Mouse (Mus musculus) embryonic stem cell, embryonic (primary cell): ENCODE measurements at regions not wholly inside any gene's neighbourhood (a gene's known extent, or its start where the extent isn't known, plus 50 kb on each side); places are given as distances from the start of the nearest gene placed in this dataset.

Experiments
- CTCF ChIA-PET, 4 experiments: fragments of 300-600 bp in 2 of 4; fragments of 350-600 bp in 2 of 4; sonication (Branson Sonifier 250); formaldehyde crosslinking; loops; one replicate each; lab custom pipeline; 2022; ENCODE audit warnings: inconsistent platforms in 2 of 4; lab: Charles Lee
- POLR2A ChIA-PET, 4 experiments: fragments of 300-600 bp in 2 of 4; fragments of 350-600 bp in 2 of 4; sonication (Branson Sonifier 250); formaldehyde crosslinking; loops; one replicate each; lab custom pipeline; 2022; ENCODE audit warnings: antibody characterized with exemption in 4 of 4, inconsistent platforms in 1 of 4; lab: Charles Lee

- POLR2A ChIA-PET, result no interaction called here
- CTCF ChIA-PET, result no interaction called here
These were observed 171.2 kb downstream of the Gria2 start for GRCm38 (mm10) chr3:80631391-80631790.

DNA sequence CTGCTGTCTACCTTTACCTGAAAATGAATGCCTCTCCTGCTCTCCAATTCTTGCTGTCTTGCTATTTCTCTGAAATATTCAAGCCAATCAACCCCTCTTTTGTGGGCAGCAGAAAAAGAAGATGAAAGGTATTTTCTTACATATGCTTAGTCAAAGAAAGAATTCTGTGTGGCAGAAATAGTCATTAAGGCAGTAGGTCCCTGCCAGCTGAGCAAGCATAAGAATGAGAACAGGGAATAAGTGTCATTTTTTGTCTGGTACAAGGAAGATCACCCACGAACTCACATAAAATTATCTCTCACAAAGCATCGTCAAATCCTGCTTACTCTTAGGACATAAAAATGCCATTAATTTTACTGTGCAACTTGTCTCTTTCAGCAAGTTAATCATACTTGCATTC lies 192.2 kb downstream of the Gria2 start:
- ChIA-PET CTCF (no interaction called here), POLR2A (no interaction called here)

GRCm38 (mm10) chr3:80608467-80608866 lies 194.2 kb downstream of the Gria2 start:
- CTCF ChIA-PET, result no interaction called here

DNA sequence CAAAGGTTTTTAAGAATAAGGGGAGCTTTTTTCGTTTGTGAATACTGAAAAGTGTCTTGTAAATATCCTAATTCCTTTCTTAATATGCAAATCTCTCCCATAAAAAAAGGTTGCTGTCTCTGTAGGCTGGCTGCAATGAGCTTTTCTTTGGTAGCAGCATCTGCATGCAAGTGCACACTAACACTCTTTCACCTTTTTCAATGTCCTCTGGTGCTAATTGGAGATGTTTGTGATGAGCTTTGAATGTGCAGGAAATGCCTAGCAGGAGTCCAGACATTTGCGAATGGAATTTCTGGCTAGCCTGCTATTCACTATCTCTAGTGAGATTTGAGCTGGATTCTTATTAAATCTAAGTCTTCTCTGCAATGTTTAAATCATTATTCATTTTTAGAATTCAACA lies 194.8 kb downstream of the Gria2 start:
- POLR2A ChIA-PET, result no interaction called here

More at GRCm38 (mm10) chr3:80608467-80608866, 194.2 kb downstream of the Gria2 start:
- POLR2A ChIA-PET, result no interaction called here

GRCm38 (mm10) chr3:80597549-80597948 lies 205.1 kb downstream of the Gria2 start:
- CTCF ChIA-PET, result no interaction called here
- POLR2A ChIA-PET, result no interaction called here

More for the DNA sequence above, 194.8 kb downstream of the Gria2 start:
- CTCF ChIA-PET, result no interaction called here

- ChIA-PET CTCF (no interaction called here), POLR2A (no interaction called here)
These were observed 235.1 kb downstream of the Gria2 start for GRCm38 (mm10) chr3:80567514-80567913.

GRCm38 (mm10) chr3:80566236-80566635 lies 236.4 kb downstream of the Gria2 start:
- CTCF ChIA-PET, result no interaction called here
- POLR2A ChIA-PET, result no interaction called here

DNA sequence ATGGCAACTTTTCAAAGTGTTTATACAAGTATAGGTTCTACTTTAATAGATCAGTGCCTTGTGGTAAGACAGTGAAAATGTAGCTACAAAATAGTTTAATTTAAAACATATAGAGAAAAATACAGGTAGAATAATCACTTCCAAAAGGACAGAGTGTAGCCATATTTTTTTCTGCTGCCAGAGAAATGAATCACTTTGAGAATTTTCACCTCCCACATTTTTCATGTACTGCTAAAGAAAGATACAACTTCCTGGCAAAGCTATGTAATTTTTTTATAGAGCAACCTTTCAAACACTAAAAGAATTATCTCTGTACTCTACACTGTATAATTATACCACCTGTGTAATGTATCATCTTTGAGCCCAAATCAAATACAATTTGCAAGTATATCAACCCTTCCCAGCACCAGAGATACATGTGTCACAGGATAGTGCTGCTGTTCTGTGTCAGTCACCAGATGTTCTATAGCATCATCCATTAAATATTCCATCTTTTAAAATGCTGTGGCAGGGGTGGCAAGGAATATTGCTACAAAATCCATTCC lies 256.4 kb downstream of the Gria2 start:
- ChIA-PET POLR2A (no interaction called here), CTCF (no interaction called here)

DNA sequence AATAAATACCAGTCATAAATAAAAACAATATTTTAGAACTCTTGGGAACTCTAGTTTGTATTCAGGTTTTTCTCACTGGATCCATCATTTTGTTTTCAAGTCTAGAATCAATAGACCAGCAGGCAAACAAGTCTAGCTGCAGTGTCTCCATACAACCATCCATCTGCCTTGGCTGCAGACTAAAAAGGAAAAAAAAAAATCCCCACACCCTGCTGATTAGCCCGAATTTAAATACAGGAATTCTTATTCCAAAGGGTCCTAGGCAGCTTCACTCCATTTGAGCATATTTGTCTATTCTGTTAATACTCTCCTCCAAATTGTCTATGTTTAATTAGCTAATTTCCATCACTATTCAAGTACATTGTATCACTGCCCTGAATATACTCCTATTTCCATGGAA lies 258.9 kb downstream of the Gria2 start:
- CTCF ChIA-PET, result no interaction called here
- POLR2A ChIA-PET, result no interaction called here

DNA sequence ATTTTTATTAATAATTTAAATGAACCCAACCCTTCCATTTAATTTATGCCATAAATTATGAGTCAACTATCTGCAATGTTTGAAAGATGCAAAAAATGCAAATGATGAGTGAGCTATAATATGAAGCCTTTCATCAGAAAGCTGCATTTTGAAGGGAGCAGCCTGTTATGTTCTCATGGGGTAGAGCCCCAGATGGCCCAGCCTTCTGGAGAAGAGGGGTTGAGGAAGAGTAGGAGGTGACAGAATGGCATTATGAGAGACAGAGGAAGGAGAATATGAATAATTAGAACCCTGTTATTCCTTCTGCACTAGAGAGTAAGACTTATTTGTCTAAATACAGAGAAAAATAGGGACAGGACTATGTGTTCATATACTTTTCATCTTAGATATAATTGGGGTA lies 261.3 kb downstream of the Gria2 start:
- POLR2A ChIA-PET, result no interaction called here
- CTCF ChIA-PET, result no interaction called here

GRCm38 (mm10) chr3:80533706-80534349 lies 268.8 kb downstream of the Gria2 start:
- CTCF ChIA-PET, result interaction anchor here in 1 of 4 experiments (0.6 kb wide), 1 partner anchor 16 kb away, joined by 4 read pairs; no protein-coding TSS in a partner anchor
- POLR2A ChIA-PET, result interaction anchor here in 1 of 4 experiments (1.0 kb wide), 1 partner anchor 287 kb away, joined by 3 read pairs; no protein-coding TSS in a partner anchor

DNA sequence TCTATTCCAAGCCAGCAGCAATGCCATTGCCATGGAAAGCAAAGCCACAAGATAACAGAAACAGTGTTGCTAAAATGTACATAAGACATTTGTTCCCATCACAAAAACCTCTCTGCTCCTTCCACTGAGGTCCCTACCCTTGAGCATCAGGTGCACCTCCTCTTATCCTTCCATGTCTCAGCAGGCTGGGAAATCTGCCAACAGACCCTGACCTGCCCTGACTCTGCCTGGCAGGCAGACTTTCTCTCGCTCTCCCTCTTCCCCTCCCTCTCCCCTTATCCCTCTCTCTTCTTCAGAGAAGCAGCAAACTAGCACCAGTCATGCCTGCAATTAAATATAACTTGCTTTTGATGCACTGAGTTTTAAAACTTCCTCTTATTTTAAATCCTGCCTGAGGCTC lies 288.6 kb downstream of the Gria2 start:
- ChIA-PET CTCF (no interaction called here), POLR2A (no interaction called here)

DNA sequence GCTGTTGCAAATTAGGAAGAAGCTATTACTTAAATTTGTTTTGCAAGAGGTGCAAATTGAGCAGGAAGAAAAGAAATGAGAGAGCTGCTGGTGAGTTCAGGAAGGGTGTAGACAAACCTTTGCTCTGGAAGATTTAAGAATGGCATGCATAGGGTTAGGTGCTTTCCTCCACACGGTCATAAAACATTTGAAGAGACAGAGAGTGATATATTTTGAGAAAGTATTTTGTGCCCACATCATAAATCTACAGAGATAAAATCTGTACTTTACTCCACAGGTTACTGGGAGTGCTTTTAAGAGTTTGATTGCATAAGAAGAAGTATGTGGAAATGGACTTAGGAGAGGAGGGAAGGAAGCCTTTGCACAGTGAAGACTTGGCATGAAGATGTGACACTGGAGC lies 293.4 kb downstream of the Gria2 start:
- POLR2A ChIA-PET, result no interaction called here
- CTCF ChIA-PET, result no interaction called here

DNA sequence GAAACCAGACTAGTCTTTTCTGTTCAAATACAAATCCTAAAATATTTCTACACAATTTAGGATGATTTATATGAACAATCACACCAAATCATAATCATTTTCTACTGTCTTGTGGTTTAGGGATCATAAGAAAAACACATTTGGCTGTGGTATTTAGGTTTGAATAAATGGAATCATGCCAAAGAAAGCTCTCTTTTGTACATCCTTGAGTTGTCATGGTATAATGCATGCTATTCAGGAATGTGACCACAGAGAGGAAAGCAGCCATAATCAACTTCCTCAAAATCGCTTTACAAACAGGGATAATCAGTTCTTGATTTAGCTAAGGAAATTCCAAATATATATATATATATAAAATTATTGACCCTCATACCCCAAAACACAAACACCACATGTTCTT lies 295.9 kb downstream of the Gria2 start:
- POLR2A ChIA-PET, result no interaction called here
- CTCF ChIA-PET, result no interaction called here

- CTCF ChIA-PET, result no interaction called here
- POLR2A ChIA-PET, result no interaction called here
These were observed 301.5 kb downstream of the Gria2 start for GRCm38 (mm10) chr3:80501117-80501516.

DNA sequence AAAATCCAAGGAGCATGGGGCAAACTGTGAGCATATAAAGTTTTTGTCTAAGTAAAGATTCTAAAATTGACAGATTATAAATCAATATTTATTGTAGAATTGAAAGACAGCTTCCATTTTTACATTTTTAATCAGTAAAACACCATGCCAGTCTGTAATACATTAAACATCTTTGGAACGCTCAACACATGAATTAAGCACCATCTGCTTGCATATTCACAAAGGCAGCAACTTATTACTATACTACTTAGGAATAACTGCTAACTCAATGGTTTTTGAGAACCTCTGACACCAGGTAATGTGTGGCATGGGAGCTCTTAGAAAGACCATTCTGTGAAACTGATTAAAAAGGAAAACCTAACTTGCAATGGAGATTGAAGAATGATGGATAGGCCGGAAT lies 306.1 kb downstream of the Gria2 start:
- ChIA-PET CTCF (no interaction called here), POLR2A (no interaction called here)

DNA sequence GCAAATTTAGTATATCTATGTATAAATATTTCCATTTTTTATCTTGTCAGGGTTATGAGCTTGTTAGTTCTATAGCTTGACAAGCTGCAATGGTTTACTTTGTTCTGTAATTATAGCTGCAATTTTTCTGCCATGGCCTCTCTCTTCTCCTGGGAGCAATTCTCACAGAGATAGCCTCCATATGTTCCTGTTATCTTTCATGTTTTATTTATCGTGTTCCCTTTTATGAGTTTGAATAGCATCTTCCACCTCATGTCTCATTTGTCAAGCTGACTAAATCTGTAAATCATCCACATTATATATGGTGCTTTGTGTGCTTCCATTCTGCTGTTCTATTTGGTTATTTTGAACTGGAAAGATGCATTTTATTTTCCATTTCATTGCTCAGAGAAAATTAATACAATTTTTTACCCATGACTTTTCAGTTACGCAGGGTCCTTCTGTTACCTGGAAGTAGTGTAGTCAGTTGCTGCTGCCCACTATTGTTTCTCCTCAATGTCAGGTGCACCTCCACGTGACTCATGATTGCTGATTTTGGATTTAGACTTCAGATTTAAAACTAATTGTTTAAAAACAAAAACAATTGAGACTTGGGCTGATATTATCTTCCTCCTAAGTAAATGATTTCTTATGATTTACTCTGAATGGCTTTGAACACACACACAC lies 318.3 kb downstream of the Gria2 start:
- ChIA-PET POLR2A (no interaction called here), CTCF (no interaction called here)

- ChIA-PET POLR2A (no interaction called here), CTCF (interaction anchor here in 1 of 4 experiments (0.7 kb wide), 1 partner anchor 261 kb away, joined by 3 read pairs; no protein-coding TSS in a partner anchor)
These were observed 324.0 kb downstream of the Gria2 start for GRCm38 (mm10) chr3:80478676-80479075.

DNA sequence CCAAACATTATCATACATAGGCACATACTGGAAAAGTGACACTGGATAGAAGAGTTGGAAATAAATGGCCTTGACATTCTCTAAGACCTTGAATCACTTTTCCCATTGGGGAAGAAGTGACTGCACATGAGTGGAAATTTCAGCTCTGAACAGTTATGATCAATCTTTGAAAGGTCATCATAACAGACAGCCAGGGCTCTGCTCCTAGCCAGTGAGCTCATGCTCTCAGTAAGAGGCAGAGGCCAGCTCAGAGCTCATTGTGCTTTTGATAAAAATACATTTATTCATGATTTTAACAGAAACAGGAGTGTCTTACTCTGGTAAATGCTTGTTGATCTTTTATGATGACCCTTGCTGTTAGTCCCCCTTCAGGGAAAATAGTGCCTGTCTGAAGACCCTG lies 328.9 kb downstream of the Gria2 start:
- ChIA-PET CTCF (interaction anchor here in 1 of 4 experiments (0.6 kb wide), 1 partner anchor 16 kb away, joined by 3 read pairs; no protein-coding TSS in a partner anchor), POLR2A (no interaction called here)
